Mouse (Mus musculus) G1E-ER4 (cell line): ENCODE measurements at regions not wholly inside any gene's neighbourhood (a gene's known extent, or its start where the extent isn't known, plus 50 kb on each side); places are given as distances from the start of the nearest gene placed in this dataset.

ENCODE experiments used
- GATA1 ChIP-seq: IDR thresholded peaks from one replicate; pipeline ENCODE4 v1.8.0; 2012; ENCODE audit warnings: low read length, inconsistent platforms

DNA sequence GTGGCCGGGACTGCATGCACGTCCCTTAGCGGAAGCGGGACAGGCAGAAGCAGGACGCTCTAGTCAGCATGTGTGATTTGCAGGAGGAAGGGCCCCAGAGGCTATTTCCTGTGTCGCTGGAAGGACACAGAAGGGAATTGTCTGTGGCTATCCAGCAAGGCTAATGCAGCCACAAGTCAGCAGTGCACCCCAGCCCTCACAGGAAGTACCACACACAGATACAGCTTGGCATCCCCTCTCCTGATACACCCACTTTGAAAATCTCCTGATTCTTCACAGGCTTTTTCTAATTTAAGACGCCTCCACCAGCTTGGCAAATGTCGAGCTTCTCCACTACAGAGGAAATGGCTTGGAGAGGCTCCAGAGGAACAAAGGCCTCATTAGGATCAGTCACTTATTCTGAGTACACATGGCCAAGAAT lies 84.3 kb upstream of the Lgalsl start:
- TF ChIP-seq GATA1 = no peak

DNA sequence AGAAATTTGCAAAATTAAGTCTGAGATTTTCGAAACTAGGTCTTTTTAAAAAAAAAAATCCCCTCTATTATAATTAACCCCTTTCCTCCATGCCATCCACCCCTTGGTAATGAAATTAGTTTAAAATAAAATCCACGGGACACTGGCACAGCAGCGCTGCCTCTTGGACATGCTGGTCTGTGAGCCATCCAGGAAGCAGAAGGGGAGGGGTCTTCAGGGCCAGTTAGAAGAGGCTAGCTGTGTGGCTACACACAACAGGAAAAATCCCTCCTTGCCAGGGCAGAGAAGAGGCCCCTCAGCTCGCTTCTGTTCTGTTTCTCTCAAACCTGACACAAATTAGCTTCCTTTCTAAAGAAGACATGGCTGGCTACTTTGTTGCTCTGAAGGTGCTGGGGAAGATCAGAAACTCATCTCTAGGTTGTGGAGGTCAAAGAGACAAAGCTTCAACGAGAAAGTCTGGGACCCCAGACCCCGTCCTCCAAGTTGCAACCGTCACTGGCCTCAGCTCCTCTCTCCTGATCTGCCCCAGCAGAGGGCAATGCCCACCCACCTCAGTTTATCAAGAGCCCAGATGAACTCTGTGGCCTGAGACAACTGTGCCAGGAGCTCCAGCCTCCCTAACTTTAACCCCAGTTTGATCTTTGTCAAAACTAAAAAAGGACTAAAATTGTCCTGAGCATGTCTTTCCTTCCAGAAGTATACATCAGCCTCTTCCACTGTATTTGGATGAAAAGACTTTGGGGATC lies 85.0 kb upstream of the Lgalsl start:
- no peak for TF ChIP-seq GATA1

DNA sequence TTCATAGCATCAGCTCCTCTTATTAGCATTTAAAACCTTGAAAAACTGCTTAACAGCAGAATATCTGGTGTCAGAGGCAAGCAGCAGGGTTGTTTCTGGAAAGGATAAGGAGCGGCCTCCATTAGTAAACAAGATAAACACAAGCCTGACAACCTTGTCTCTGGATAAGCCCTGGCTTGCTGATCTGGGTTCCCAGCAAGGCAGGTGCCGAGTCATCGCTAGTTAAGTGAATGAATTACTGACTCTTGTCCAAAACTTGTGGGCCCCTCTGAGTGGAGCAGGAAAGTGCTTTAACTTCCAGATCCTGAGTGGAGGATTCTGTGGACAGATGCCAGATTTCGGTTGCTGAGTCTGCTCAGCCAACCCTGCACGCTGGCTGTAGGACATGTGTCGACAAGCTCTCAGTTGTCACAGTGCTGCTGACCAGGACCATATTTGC lies 85.6 kb upstream of the Lgalsl start:
- no peak for TF ChIP-seq GATA1

DNA sequence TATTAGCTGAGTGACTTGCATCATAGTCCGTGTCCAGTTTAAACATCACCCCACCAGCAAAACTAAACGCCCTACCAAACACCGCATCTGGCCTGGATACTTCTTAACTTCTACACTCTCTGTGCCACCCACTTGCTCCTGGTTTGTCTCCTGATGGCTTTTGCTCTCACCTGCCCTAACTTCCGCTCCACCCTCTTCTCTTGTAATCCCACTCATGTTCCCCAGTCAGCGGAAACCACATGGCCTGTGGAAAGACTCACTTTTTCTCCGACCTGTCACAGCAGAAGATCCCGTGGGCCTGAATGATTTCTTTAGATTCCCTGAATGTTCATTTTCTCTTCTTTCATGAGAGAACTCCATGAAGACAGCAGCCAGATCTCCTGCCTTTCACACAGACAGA lies 86.1 kb upstream of the Lgalsl start:
- TF ChIP-seq GATA1 = no peak

DNA sequence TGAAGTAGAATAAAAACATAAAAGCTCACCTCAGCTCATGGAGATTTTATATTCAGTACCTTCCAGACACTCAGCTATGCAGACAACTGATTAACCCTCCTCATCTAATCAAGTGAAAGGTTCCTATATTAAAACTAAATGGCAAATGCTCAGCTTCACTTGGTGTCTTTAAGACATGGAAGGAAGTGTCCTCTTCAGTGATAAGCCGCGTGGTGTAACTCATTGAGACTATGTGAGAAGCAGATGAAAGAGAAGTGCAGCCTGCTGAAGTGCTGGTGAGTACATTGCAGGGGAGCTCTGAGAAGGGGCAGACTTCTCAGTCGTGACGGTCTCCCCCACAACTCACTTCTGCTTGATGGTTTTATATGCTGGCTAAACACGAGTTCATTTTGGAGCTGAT lies 86.6 kb upstream of the Lgalsl start:
- TF ChIP-seq GATA1 = no peak

DNA sequence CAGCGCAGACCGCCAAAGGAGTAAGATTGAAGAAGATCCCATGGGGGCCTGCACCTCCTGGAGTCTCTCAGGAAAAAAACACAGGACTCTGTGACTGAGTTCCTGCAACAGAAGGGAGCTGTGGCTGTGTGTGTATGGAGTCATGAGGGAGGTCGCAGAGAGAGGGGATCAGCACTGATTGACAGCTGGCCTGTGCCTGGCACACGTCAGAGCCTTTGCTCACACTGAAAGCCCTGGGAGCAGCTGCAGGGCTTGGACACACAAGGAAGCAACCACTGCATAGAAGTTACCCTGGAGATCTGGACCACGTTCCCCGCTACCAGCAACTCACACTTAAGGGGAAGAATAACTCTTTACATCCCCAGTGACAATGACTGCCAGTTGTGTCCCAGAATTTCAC lies 92.3 kb upstream of the Lgalsl start:
- TF ChIP-seq GATA1 = no peak

DNA sequence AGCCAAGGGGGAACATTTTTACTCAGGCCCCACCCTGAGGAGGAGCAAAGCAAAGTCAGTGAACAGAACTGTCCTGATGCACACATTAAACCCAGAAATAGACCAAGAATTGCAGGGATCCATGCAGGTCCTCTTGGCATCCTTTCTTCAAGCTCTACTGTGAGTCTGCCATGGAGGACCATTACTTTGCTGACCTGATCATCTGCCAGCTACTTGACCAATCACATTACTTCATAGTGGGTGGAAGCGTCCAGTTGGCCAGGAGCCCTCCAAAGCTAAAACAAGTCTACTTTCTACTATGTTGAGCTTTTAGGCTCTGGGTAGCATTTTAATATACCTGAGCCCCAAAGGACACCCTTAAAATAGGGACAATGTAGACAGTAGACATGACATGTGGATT lies 98.6 kb upstream of the Lgalsl start:
- TF ChIP-seq GATA1 = no peak

DNA sequence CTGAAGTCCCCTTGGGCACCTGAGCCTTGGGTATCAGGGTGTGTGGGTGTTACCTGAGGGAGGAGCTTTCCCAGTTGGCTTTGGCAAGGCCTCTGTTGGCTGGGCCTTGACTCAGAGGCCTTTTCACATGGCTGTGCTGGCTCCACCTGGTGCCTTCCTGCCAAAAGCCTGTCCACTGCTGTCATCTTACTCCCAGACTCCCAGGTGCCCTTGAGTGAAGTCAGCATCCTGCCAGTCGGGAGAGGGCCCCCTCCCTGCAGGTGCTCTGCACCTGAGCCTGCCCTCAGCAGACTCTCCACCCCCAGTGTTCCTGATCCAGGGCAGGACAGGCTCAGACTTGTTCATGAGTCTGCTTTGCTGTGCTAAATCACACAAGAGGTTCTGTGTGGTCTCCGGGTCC lies 99.2 kb upstream of the Lgalsl start:
- no peak for TF ChIP-seq GATA1

DNA sequence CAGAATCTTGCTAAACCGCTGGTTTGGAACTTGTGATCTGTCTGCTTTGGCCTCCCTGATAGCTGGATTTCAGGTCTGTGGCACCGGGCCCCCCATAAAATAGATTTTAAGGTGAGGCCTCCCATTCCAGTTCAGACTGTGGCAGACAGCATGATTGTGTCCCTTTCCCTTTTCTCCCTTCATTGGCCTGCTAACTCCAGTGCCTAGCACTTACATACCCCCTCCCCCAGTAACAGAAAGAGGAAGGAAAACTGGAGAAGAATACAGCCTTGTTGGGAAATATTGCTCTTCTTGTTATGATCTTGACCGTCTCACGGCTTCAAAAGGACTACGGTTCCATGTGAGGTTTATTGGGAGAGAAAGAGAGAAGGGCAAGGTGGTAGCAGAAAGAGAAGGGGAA lies 99.7 kb upstream of the Lgalsl start:
- TF ChIP-seq GATA1 = no peak

DNA sequence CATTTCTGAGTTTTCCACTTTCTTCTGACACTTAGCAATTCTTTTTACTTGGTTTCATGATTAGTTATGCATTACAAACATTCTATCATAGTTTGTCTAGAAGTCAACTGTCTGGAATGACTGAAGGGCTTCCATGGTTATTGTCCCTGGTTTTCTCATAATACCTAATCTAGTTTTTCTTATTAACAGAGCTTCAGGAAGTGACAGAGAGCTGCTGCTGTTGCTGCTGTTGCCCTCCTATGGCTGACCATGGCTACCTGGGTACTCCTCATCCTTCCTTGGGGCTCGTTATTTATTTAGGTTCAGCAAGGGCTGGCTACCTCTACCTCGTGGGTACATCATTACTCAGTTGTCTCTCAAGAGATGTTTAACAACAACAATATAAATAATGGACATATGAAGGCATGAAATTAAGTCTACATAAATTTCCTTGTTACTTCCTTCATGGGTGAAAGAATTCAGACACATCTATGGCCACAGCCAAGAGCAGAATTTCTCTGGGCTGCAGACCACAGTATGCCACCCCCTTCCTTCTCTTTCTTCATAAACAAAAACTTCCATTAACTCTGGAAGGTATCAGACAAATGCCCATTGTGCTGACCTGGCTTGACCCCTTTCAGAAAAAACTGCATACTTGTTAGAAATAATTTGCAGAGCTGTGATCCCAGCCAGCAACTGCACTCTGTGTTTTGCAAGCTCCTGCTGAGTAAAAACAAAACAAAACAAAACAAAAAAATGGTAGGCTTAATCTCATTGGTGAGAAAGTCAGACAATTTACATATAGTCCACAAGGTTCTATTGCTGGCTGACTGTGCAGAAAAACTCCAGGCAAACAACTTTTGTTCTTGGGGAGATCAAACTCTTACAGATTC lies 103.6 kb upstream of the Lgalsl start:
- TF ChIP-seq GATA1 = no peak

DNA sequence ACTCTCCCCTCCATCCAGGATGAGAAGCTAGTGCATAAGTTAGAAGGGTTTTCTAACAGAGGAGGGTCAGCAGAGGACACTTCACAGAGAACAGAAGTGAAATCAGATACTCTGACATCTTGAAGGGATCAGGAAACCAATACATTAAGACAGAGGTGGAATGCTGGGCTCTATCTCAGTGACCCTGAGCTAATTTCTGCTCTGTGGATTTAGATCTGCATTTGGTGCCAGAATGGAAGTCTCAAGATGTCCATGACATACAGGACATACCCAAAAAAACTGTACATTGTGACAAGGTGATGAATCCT lies 104.2 kb upstream of the Lgalsl start:
- TF ChIP-seq GATA1 = no peak

DNA sequence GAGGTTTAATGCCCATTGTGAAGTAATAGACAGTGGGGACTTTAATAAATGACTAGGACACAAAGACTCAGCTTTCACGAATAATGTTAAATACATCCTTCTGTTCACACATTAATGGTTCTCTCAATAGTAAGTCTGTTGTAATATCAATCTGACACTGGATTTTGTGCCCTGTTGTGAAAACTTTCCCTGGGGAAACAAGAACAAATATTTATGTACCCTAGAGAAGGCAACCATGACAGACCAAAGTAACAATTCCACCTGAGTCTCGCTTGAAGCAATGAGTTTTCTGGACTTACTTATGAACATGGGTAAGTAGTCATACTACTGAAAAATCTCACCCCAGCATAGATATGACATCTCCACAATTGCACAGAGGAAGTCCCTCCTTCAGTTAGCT lies 105.1 kb upstream of the Lgalsl start:
- TF ChIP-seq GATA1 = no peak

DNA sequence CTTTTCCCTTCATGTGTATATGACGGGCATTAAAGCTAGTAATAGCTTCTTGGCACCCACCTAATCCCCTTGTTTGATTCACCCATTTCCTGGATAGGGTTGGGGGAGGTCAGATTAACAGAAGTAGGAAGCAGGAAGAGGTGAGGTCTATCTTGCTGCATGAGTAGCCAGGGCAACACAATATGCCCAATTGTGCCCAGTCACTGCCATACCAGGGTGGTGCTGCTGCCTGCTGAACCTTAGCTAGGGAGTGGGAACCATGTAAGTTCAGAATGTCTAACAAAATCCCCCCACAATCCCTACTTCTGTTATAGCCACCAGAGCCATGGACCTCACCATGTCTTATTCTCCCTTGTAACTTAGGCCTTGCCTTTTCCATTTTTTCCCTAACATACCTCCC lies 106.1 kb upstream of the Lgalsl start:
- no peak for TF ChIP-seq GATA1

DNA sequence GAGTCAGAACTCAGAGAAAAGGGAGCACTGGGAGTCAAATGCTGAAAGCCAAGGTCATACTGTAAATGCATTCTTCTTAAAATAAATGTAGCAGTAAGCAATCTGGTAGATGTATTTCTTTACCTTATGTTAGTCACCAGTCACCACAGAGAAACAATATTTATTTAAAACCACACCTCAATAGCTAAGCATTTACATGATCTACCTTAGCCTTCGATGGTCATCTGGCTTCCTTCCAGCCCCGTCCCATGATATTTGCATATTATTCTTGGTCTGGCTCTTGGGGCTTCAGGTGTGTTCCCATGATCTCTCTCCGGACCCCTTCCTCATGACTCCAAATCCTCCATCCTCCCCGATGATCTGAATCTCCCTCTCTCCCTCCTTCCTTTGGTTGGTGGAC lies 107.1 kb upstream of the Lgalsl start:
- TF ChIP-seq GATA1 = no peak

DNA sequence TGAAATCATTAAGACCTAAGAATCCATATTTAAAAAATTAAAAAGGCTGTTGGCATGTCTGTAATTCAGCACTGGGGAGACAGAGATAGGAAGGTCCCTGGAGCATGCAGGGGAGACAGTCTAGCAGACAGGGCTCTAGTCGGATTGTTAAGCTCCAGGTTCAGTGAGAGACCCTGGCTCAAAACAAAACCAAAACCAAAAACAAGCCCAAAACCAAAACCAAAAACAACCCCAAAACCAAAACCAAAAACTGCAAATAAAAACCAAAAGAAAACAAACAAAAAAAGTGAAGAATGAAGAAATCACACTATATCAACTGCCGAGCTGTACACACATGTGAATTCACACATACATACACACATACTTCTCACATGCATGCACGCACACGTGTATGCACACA lies 108.8 kb upstream of the Lgalsl start:
- no peak for TF ChIP-seq GATA1

DNA sequence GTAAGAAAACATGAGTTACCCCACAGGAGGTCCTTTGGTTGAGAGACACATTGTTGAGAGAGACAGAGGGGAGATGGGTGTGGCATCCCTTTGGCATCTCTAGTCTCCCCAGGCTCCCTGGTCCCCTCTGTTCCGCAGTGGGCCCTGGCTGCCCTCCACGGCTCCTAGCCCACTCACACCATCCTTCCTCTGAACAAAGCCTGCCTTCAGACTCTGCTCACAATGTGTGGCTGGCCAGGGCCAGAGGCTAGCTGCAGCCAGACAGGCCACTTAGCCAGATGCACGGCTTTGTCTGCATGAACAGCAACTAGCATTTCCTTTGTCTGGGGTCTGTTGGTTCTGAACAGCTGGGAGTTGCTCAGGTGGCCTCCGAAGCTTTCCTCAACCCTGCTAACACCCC lies 110.7 kb upstream of the Lgalsl start:
- no peak for TF ChIP-seq GATA1

DNA sequence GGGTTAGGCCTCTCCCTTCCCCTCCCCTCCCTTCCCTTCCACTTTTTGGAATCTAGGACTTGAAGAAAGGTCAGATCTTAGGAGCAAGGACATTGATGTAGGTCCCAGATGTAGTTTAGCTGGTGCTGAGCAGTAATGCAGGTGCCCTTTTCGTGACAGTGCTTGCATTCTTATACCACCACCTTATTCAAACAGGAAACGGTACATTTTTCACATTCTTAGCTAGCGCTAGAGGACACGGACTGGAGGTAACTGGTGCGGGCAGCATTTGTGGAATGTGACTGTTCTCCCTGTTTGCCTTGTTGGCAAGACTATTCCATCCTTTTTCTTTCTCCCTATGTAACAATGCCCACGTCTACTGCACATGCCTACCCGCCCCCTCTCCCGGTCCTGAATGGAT lies 124.7 kb upstream of the Lgalsl start:
- TF ChIP-seq GATA1 = no peak
